Mouse (Mus musculus) layer of hippocampus, postnatal 25 days (tissue): ENCODE results near the gene Slc17a7. TPM values are rescaled to one million over a fixed set of nuclear protein-coding genes. Genes with fewer than 3 reads are reported as not detected.
A peak's percentile ranks its signal among the peaks of the same experiment; 100 is the strongest.
"Not testable (repeated sequence)": the region's sequence is repeated elsewhere in the genome, so short reads cannot be mapped to it uniquely, and the experiment has no call there.

Source experiments
- DNase-seq, 2 experiments: peaks; one replicate each; pipeline ENCODE4 v3.0.0; 2022; ENCODE audit warnings: mixed read lengths in 2 of 2, low spot score in 1 of 2; ENCODE audit errors: extremely low spot score in 1 of 2
- total RNA-seq, 2 experiments: library from RNA; stranded (reverse); gene quantifications; 2 replicates each; pipeline ENCODE4 v1.2.3; 2021

Gene Slc17a7
- total RNA-seq, 2 experiments from 2014 or later: 1,494 to 1,551 TPM

GRCm38 (mm10) chr7:45153586-45153985 lies 10.2 kb upstream of the Slc17a7 start:
- DNase-seq: no peak

GRCm38 (mm10) chr7:45154096-45154992 lies 9.4 kb upstream of the Slc17a7 start, which contains the start of the genes Pih1d1 and Aldh16a1:
Pih1d1 (plus strand) TSS chr7:45154303.
Aldh16a1 (minus strand) TSS chr7:45154584.
- DNase-seq: peak; percentile 92 to 99

- DNase-seq: peak in 1 of 2 experiments; percentile 38
Observed at GRCm38 (mm10) chr7:45154993-45155514, 8.7 kb upstream of the Slc17a7 start.

GRCm38 (mm10) chr7:45155590-45155989 lies 8.2 kb upstream of the Slc17a7 start:
- no peak for DNase-seq

DNA sequence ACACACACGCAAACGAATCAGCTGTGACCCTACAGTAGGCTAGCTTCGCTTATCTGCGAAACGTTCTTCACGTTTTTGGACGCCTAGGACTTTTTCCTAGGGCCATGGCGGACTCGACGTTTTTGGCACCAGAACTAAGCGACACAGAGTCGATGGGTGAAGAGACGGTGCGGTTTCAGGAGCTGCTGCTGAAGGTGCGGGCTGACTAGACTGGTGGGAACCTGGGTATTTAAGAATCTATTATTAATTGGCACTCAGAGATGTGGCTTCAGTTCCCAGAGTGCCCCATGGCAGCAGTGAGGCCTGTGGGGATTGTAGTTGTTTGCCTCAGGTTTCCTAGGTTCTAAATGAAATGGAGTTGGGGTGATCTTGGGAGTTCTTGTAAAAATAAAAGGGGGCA lies 7.5 kb upstream of the Slc17a7 start:
- no peak for DNase-seq

DNA sequence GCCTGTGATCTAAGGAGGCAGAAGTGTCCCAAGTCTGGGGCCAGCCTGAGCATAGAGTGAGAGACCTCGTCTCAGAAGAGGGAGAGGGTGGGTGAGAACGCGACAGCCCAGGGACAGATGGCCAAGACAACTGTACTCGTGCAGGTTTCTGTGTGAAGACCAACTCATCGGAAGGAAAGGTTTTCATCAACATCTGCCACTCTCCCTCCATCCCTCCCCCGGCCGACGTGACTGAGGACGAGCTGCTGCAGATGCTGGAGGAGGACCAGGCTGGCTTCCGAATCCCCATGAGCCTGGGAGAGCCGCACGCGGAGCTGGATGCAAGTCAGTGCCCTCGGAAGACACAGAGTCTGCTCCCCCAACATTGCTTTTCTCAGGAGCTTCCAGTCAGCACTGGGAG lies 6.3 kb upstream of the Slc17a7 start:
- DNase-seq: no peak

DNA sequence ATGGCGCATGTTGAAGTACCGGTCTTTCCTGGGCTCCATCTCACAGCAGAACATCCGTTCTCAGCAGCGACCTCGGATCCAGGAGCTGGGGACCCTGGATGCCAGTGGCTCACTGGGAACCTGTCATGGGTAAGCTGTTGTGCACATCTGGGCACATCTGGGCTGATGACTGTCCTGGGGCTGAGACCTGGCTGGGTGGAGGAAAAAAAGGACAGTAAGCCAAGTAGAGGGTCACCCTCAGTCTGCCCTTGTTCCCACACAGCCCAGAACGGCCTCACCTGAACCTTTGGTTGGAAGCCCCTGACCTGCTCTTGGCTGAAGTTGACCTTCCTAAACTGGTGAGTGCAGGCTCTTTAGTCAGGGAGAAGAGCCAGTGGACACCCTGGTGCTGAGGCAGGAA lies 4.8 kb upstream of the Slc17a7 start:
- no peak for DNase-seq

DNA sequence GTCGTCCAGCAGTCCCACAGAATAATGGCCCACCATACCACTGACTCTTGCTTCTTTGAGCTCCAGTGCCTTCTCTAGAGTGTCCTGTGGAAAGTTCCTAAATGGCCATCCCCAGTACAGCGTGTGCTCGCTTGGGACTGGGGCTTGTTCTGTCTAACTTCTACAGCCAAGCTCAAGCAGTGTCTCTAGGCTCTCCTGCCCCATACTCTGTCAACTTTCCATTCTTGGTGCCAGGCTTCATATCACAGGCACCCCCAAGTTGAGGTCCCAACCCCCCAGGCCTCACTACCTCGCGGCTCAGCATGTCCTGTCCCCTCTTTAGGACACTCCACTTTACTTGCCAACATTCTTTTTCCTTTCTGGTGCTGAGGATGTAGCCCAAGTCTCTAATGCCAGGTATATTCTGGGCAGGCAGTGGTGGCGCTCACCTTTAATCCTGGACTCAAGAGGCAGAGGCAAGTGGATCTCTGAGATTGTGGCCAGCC lies 3.4 kb upstream of the Slc17a7 start:
- no peak for DNase-seq

DNA sequence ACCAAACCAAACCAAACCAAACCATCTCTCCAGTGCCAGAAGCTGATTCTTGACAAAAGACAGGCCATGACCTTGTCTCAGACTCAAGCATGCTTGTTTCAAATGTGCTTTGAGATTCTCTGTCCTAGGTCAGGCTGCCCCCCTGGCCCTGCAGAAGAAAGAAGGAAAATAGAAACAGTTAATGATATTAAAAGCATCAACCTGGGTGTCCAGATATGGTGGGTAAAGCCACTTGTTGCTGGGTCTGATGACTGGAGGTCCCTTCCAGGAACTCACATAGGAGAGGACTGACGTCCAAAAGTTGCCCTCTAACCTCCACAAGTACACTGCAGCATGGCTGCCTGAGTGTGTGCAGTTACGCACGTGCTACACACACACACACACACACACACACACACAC lies 2.9 kb upstream of the Slc17a7 start:
- no peak for DNase-seq

GRCm38 (mm10) chr7:45161612-45162473 lies 1.9 kb upstream of the Slc17a7 start:
- peak; percentile 96 to 98 for DNase-seq

DNA sequence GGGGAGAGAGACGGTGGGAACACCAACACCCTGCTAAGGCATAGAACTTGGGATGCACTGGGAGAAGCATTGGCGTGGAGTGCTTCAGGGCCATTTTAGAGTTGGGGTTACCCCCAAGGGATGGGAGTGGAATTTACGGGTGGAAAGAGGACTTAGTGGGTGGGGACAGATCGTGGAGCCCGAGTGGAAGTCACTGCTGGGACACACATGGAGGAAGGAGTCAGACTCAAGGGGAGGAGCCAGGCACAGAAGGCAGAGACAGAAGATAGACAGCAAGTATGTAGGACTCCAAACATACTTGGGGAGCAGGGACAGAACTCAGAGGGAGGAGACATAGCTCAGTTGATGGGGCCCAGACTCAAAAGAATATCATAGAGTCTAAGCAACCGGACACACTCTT lies 1.2 kb upstream of the Slc17a7 start:
- no peak for DNase-seq

GRCm38 (mm10) chr7:45162996-45163615 lies 643 bp upstream of the Slc17a7 start:
- no peak for DNase-seq

- DNase-seq: no peak
Observed at GRCm38 (mm10) chr7:45164833-45165232, 1.1 kb downstream of the Slc17a7 start.

GRCm38 (mm10) chr7:45165701-45166100 lies 2.0 kb downstream of the Slc17a7 start:
- no peak for DNase-seq

- DNase-seq: peak; percentile 36 to 45
Observed at GRCm38 (mm10) chr7:45166950-45167401, 3.2 kb downstream of the Slc17a7 start.

DNA sequence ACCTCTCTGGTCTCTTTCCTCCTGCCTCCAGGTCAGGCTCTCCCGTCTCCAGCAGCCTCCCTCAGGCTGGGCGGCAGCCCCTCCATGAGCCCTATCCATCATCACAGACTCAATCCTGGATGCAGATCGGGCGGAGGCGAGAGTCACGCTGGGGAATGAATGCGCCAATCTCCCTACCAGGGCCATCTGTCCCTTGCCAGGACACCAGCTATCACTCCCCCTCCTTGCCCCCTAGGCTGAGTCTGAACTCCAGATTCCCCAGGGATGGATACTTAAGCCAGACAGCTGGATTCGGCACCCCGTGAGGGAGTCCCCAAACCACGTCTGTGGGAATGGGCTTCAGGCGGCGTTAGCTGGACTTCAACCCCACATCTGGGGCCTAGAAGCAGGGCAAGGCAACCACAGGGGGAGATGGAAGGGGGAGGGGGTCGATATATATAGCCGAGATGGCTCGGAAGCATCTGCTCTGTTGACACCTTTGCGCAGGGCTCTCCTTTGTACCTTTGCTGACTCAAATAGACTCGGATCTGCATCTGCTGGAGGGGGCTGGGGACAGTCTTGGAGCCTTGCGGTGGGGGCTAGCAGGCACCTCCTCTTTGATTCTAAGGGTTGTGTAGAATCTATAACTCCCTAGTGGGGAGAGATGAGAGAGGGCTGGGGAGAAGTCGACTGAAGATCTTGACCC lies 4.2 kb downstream of the Slc17a7 start:
- DNase-seq: peak; percentile 38 to 40

GRCm38 (mm10) chr7:45168656-45169055 lies 4.9 kb downstream of the Slc17a7 start:
- no peak for DNase-seq

- DNase-seq: peak in 1 of 2 experiments; percentile 56
Observed at GRCm38 (mm10) chr7:45169495-45169894, 5.7 kb downstream of the Slc17a7 start.

- no peak for DNase-seq
Observed at GRCm38 (mm10) chr7:45172974-45173373, 9.2 kb downstream of the Slc17a7 start.

GRCm38 (mm10) chr7:45173772-45174171 lies 10.0 kb downstream of the Slc17a7 start:
- DNase-seq: not testable (repeated sequence)
